Mouse (Mus musculus): ENCODE measurements around the gene Gm6614. TPM values are rescaled to one million over a fixed set of nuclear protein-coding genes. Genes with fewer than 3 reads are reported as not detected.

The Gm6614 gene
- polyA plus RNA-seq, 1 experiment from 2014 or later = not detected

GRCm38 (mm10) chr6:141986772-141987171, 24.4 kb downstream of the Gm6614 start:
- no peaks in the 10 kb centered on the region for H3K4me1 ChIP-seq (replicated peaks; ENCODE audit: control insufficient read depth, insufficient read depth, low read length)
- H3K27ac ChIP-seq (ENCODE audit: low read depth, low read length) = no peak overlapping the region
- no peak overlapping the region for H3K9ac ChIP-seq (ENCODE audit: low read length)
- H3K4me2 ChIP-seq (ENCODE audit: low read depth, low read length, severe bottlenecking) = no peak overlapping the region
- ATAC-seq (replicated peaks; ENCODE audit: low FRiP score) (no peak), DNase-seq (ENCODE audit: low spot score) (no peak)
- H3K27me3 ChIP-seq (ENCODE audit: control insufficient read depth, insufficient read depth, low read length) = no peaks in the 10 kb centered on the region
- 97% methylated on average over 6 of the region's 6 CpGs for WGBS
- no peaks in the 10 kb centered on the region for H3K36me3 ChIP-seq (ENCODE audit: control insufficient read depth, insufficient read depth, low read length)
- H3K9me3 ChIP-seq (ENCODE audit: control insufficient read depth, low read length) = no peaks in the 10 kb centered on the region
- H3K4me3 ChIP-seq (ENCODE audit: low read depth, low read length) = no peak overlapping the region

- no peak for DNase-seq (ENCODE audit: low spot score)
- 81% methylated on average over 3 of the region's 3 CpGs for WGBS
- ATAC-seq (replicated peaks; ENCODE audit: low FRiP score) = no peak
Observed at GRCm38 (mm10) chr6:141984644-141985043, 26.6 kb downstream of the Gm6614 start.

GRCm38 (mm10) chr6:141962420-141962819, 48.8 kb downstream of the Gm6614 start:
- no peak overlapping the region for H3K9ac ChIP-seq (ENCODE audit: low read length)
- H3K36me3 ChIP-seq (ENCODE audit: control insufficient read depth, insufficient read depth, low read length) = no peaks in the 10 kb centered on the region
- H3K27ac ChIP-seq (ENCODE audit: low read depth, low read length) = no peak overlapping the region
- DNase-seq (ENCODE audit: low spot score) = no peak
- H3K4me3 ChIP-seq (ENCODE audit: low read depth, low read length) = no peak overlapping the region
- no peak for ATAC-seq (replicated peaks; ENCODE audit: low FRiP score)
- H3K27me3 ChIP-seq (ENCODE audit: control insufficient read depth, insufficient read depth, low read length) = no peaks in the 10 kb centered on the region
- no peaks in the 10 kb centered on the region for H3K4me1 ChIP-seq (replicated peaks; ENCODE audit: control insufficient read depth, insufficient read depth, low read length)
- no peak overlapping the region for H3K4me2 ChIP-seq (ENCODE audit: low read depth, low read length, severe bottlenecking)
- WGBS = 91% methylated on average over 1 of the region's 1 CpGs
- H3K9me3 ChIP-seq (ENCODE audit: control insufficient read depth, low read length) = no peaks in the 10 kb centered on the region

More at GRCm38 (mm10) chr6:141984644-141985043, 26.6 kb downstream of the Gm6614 start:
- Histone ChIP-seq H3K4me1 (replicated peaks; ENCODE audit: control insufficient read depth, insufficient read depth, low read length) (no peaks in the 10 kb centered on the region), H3K4me2 (ENCODE audit: low read depth, low read length, severe bottlenecking) (no peak overlapping the region), H3K36me3 (ENCODE audit: control insufficient read depth, insufficient read depth, low read length) (no peaks in the 10 kb centered on the region), H3K9ac (ENCODE audit: low read length) (no peak overlapping the region), H3K4me3 (ENCODE audit: low read depth, low read length) (no peak overlapping the region), H3K9me3 (ENCODE audit: control insufficient read depth, low read length) (no peaks in the 10 kb centered on the region), H3K27me3 (ENCODE audit: control insufficient read depth, insufficient read depth, low read length) (no peaks in the 10 kb centered on the region), H3K27ac (ENCODE audit: low read depth, low read length) (no peak overlapping the region)

- Histone ChIP-seq H3K36me3 (ENCODE audit: control insufficient read depth, insufficient read depth, low read length) (no peaks in the 10 kb centered on the region), H3K4me1 (replicated peaks; ENCODE audit: control insufficient read depth, insufficient read depth, low read length) (no peaks in the 10 kb centered on the region), H3K9ac (ENCODE audit: low read length) (no peak overlapping the region), H3K4me3 (ENCODE audit: low read depth, low read length) (no peak overlapping the region), H3K27ac (ENCODE audit: low read depth, low read length) (no peak overlapping the region), H3K4me2 (ENCODE audit: low read depth, low read length, severe bottlenecking) (no peak overlapping the region), H3K27me3 (ENCODE audit: control insufficient read depth, insufficient read depth, low read length) (no peaks in the 10 kb centered on the region), H3K9me3 (ENCODE audit: control insufficient read depth, low read length) (no peaks in the 10 kb centered on the region)
- no peak for DNase-seq (ENCODE audit: low spot score)
- WGBS = 93% methylated on average over 3 of the region's 3 CpGs
- no peak for ATAC-seq (replicated peaks; ENCODE audit: low FRiP score)
Observed at GRCm38 (mm10) chr6:141961861-141962260, 49.4 kb downstream of the Gm6614 start.

- Histone ChIP-seq H3K4me2 (ENCODE audit: low read depth, low read length, severe bottlenecking) (no peak overlapping the region), H3K4me3 (ENCODE audit: low read depth, low read length) (no peak overlapping the region), H3K4me1 (replicated peaks; ENCODE audit: control insufficient read depth, insufficient read depth, low read length) (no peaks in the 10 kb centered on the region), H3K27ac (ENCODE audit: low read depth, low read length) (no peak overlapping the region), H3K9ac (ENCODE audit: low read length) (no peak overlapping the region), H3K36me3 (ENCODE audit: control insufficient read depth, insufficient read depth, low read length) (no peaks in the 10 kb centered on the region), H3K9me3 (ENCODE audit: control insufficient read depth, low read length) (no peaks in the 10 kb centered on the region), H3K27me3 (ENCODE audit: control insufficient read depth, insufficient read depth, low read length) (no peaks in the 10 kb centered on the region)
- 80% methylated on average over 5 of the region's 5 CpGs for WGBS
- ATAC-seq (replicated peaks; ENCODE audit: low FRiP score) = no peak
- DNase-seq (ENCODE audit: low spot score) = no peak
Observed at GRCm38 (mm10) chr6:141960482-141960881, 50.7 kb downstream of the Gm6614 start.

- Histone ChIP-seq H3K9me3 (ENCODE audit: control insufficient read depth, low read length) (no peaks in the 10 kb centered on the region), H3K9ac (ENCODE audit: low read length) (no peak within 1 kb of the TSS), H3K27me3 (ENCODE audit: control insufficient read depth, insufficient read depth, low read length) (no peaks in the 10 kb centered on the region), H3K4me1 (replicated peaks; ENCODE audit: control insufficient read depth, insufficient read depth, low read length) (no peaks in the 10 kb centered on the region), H3K4me3 (ENCODE audit: low read depth, low read length) (no peak within 1 kb of the TSS), H3K27ac (ENCODE audit: low read depth, low read length) (no peak within 1 kb of the TSS), H3K36me3 (ENCODE audit: control insufficient read depth, insufficient read depth, low read length) (no peaks in the 10 kb centered on the region), H3K4me2 (ENCODE audit: low read depth, low read length, severe bottlenecking) (no peak within 1 kb of the TSS)
- no peak for DNase-seq (ENCODE audit: low spot score)
- ATAC-seq (replicated peaks; ENCODE audit: low FRiP score) = no peak
Observed at GRCm38 (mm10) chr6:141946862-141947261, 64.4 kb downstream of the Gm6614 start, which contains the start of gene Slco1a1. TSS of gene Slco1a1 (minus strand) at chr6:141946962.

GRCm38 (mm10) chr6:141940451-141940850, 70.8 kb downstream of the Gm6614 start:
- Histone ChIP-seq H3K9me3 (ENCODE audit: control insufficient read depth, low read length) (no peaks in the 10 kb centered on the region), H3K27me3 (ENCODE audit: control insufficient read depth, insufficient read depth, low read length) (no peaks in the 10 kb centered on the region), H3K4me3 (ENCODE audit: low read depth, low read length) (no peak overlapping the region), H3K36me3 (ENCODE audit: control insufficient read depth, insufficient read depth, low read length) (no peaks in the 10 kb centered on the region), H3K4me2 (ENCODE audit: low read depth, low read length, severe bottlenecking) (no peak overlapping the region), H3K9ac (ENCODE audit: low read length) (no peak overlapping the region), H3K27ac (ENCODE audit: low read depth, low read length) (no peak overlapping the region), H3K4me1 (replicated peaks; ENCODE audit: control insufficient read depth, insufficient read depth, low read length) (no peaks in the 10 kb centered on the region)
- no peak for DNase-seq (ENCODE audit: low spot score)
- ATAC-seq (replicated peaks; ENCODE audit: low FRiP score) = no peak
- whole genome bisulfite sequencing = 92% methylated on average over 1 of the region's 1 CpGs

Other genes with a start within 250 kb of the Gm6614 start
- not detected in 2 replicates for gene Gm5724, start 237.6 kb downstream of the Gm6614 start, polyA plus RNA-seq (2014; fragmentation: Nextera tagmentation; extraction: Ambion mirVana)
- gene Slco1a4, start 155.2 kb downstream of the Gm6614 start, polyA plus RNA-seq (2014; fragmentation: Nextera tagmentation; extraction: Ambion mirVana) = not detected in 2 replicates
- gene Slco1a1, start 64.5 kb downstream of the Gm6614 start, polyA plus RNA-seq (2014; fragmentation: Nextera tagmentation; extraction: Ambion mirVana) = not detected in 2 replicates
- not detected in 2 replicates for gene Slco1a6, start 197.1 kb upstream of the Gm6614 start, polyA plus RNA-seq (2014; fragmentation: Nextera tagmentation; extraction: Ambion mirVana)